Mouse (Mus musculus) kidney, adult 8-10 months (tissue): ENCODE data around the gene Stk38l.

ENCODE experiments used
- DNase-seq, 2 experiments: peaks; one replicate each; pipeline ENCODE4 v3.0.0; 2022

Stk38l gene

GRCm38 (mm10) chr6:146724581-146725383 is at the start of gene Stk38l:
Stk38l (plus strand) TSS chr6:146724995.
- peak; percentile 88 to 94 for DNase-seq

GRCm38 (mm10) chr6:146676904-146677303 is 47.9 kb upstream of the Stk38l start:
- DNase-seq = no peak

GRCm38 (mm10) chr6:146678136-146679070 is 46.4 kb upstream of the Stk38l start:
- no peak for DNase-seq

GRCm38 (mm10) chr6:146683881-146684280 is 40.9 kb upstream of the Stk38l start:
- no peak for DNase-seq

DNA sequence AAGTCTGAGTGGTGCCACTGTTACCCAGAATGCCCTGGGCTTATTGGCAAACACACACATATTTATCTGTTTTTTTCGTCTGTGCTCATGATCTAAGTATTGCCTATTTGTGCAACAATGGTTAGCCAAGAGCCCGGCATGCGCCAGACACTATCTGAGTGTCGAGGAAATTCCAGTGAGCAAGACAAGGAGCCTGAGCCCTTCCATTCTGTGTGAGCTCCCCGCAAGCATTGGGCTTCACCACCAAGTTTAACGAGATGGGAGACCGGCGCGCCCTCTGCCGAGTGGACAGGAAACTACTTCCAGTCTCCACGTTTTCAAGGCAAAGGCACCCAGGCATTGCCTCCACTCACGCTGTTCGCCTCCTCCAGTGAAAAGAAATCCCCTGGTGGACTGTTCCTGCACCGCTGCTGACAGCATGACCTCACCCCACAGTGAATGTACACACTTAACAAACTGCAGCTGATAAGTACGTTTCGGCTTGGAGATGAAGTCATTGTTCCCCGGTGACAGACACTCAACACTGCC is 39.0 kb upstream of the Stk38l start:
- DNase-seq = peak in 1 of 2 experiments; percentile 31

- no peak for DNase-seq
These were observed 38.2 kb upstream of the Stk38l start for GRCm38 (mm10) chr6:146686463-146687196.

DNA sequence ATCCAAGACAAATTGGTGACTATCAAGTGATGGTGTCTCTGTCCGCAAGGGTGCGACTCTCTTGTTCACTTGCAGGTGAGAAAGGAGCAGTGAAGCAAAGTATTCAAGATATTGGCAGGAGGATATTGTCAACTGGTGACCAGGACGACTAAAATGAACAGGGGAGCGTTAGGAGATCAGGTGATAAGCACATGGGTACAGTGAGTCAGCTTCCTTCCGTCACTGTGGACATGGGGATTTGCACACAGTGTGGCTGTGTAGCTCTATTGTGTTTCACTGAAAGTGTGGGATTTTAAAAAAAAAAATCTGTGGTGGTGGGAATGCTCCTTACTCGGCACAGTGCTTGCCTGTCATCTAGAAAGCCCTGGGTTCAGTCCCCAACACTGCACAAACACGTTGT is 36.8 kb upstream of the Stk38l start:
- no peak for DNase-seq

DNA sequence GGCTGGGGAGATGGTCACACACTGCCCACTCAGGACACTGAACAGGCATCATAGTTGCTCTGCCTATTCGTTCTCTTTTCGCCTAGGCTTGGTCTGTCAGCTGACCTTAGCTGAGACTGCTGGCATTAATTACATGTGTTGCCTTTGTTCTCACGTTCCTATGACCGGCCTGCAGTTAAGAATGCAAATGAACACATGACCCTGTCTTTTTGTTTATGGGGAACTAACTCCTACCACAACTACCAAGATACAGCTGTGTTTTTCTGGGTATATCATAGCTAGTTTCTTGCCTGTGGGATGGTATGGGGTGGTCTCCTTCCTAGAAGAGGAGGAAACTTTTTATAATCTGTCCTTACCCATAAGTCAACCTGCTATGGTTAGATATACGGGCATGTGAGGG is 35.9 kb upstream of the Stk38l start:
- DNase-seq = no peak

GRCm38 (mm10) chr6:146697767-146698166 is 27.0 kb upstream of the Stk38l start:
- DNase-seq = no peak

- no peak for DNase-seq
These were observed 26.4 kb upstream of the Stk38l start for GRCm38 (mm10) chr6:146698376-146698775.

- no peak for DNase-seq
These were observed 24.3 kb upstream of the Stk38l start for GRCm38 (mm10) chr6:146700461-146700860.

DNA sequence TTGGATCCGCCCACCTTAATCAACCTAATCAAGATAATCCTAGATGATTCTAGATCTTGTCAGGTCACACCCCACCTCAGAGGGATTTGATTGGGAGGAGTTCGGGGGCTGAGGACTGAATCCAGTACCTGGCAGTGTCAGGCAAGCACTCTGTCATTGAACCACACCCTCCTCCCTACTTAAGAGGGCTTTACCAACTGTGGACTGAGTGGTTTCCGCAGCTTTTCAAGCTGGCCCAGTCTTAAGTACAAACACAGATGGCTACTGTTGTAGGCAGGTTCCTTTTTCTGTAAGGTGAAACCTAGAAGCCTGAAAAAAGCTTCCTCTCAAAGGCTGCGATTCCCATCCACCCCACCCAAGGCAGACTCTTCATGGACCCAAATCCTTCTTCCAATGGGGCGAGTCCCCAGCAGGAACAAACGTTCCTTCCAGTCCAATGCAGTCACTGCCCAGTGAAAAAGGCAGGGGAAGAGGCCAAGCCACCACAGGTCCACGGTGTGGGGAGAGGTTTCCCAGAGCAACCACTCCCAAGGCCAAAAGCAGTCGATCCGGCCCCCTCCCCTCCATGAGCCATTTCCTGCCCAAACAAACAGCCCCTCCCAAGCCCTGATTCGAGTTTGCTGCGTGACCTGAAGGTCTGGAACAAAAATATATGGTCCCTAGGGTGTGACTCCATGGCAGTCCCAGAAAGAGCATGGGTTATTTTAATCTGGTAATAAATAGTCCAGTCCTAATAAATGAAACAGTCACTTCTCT is 22.5 kb upstream of the Stk38l start:
- DNase-seq = no peak

DNA sequence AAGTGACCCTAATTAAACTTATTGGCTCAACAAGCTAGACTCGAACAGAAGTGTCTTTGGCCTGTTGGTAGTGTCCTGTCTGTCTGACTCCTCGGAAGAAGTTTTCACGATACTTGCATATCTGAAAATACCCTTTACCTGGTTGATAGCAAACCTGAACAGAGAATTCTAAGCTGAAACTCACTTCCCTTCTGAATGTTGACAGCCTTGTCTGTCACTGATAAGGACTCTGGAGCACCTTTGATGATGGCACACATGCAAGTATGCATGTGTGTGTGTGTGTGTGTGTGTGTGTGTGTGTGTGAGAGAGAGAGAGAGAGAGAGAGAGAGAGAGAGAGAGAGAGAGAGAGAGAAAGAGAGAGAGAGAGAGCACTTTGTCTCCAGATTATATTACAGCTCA is 21.4 kb upstream of the Stk38l start:
- DNase-seq = no peak

GRCm38 (mm10) chr6:146705631-146706030 is 19.2 kb upstream of the Stk38l start:
- no peak for DNase-seq

DNA sequence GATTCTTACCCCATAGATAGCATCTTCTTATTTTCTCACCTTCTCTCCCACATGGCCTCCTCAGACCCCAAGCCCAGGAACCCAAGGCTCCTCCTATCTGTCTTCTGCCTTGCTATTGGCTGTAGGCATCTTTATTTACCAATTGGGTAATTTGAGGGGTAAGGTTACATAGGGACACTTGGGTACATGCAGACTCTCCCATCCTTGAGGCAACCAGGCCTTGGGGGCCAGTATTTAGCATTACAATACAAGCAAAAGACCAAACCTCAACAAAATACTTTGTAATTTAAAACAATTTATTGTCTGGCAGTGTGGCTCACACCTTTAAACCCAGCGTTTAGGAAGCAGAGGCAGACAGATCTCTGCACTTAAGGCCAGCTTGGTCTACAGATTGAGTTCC is 5.2 kb upstream of the Stk38l start:
- no peak for DNase-seq

- no peak for DNase-seq
These were observed 990 bp upstream of the Stk38l start for GRCm38 (mm10) chr6:146723805-146724204.

DNA sequence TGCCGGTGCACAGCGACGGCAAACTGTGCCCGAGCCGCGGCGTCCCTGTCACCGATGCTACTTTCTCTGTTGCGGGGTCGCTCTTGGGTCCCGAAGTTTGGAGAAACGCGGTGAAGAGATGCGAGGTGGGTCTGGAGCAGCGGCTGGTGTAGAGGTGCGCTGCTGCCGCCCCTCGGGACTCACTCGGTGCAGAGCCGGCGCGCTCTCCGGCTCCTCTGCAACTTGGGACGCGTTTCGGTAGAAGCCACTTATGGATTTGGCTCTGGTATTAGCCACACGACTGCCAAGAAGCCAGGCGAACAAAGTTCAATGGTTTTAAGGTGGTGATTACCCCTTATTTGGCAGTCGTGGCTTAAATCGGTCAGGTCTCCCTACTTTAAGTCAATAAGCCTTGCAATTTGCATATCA is 593 bp downstream of the Stk38l start:
- peak; percentile 61 to 62 for DNase-seq

DNA sequence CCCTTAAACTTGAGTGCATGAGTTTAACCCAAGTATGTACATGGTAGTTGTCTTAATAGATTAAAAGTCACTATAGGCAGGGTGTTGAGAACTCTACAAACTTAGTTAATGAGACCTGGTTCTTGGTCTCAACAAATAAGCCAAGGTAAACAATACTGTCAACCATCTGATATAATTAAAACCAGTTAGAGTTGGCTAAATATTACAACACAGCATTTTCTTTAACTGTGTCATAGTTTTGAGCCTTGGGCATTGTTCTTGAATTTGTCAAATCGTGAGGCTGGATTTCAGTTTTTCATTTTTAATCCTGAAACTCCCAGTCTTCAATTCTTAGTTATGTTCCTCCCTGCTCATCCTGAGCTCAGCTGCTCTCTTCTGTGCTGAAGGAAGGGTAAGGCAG is 6.2 kb downstream of the Stk38l start:
- no peak for DNase-seq

- DNase-seq = no peak
These were observed 6.9 kb downstream of the Stk38l start for GRCm38 (mm10) chr6:146731692-146732091.

DNA sequence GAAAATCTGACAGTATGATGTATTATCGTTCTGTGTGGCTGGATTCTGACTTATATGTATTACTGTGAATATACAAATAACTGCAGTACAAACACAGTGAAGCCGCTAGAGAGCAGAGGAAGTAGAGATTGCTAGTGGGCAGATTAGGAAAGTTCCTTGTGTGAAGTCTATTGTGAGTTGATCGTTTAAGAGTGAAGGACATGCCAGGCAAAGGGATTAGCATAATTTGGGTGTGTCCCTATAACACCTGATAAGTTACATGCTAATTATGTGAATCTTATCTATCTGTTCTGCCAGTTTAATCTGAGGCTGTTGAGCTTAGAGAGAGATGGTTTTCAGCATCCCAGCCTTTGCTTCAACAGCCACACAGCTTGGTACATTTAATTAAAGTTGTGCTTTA is 7.4 kb downstream of the Stk38l start:
- no peak for DNase-seq

DNA sequence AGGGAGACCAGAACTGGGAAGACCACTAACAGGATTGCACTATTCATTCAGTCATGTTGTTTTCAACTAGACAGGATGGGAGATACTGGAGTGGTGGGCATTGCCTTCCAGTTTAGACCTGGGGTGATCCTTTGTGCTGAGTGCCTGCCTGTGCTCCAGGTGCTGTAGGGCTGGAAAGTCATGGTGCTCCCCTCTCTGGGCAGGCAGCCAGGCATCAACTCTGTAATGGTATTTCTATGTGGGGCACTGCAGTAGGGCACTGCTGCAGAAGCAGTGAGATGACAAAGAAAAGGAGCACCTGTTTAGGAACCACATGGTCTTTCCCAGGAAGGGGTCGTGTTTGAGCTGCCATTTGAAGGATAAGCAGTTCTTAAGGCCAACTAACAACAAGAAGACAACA is 7.9 kb downstream of the Stk38l start:
- peak in 1 of 2 experiments; percentile 26 for DNase-seq

GRCm38 (mm10) chr6:146733554-146733953 is 8.8 kb downstream of the Stk38l start:
- no peak for DNase-seq
